Mouse (Mus musculus): ENCODE measurements at regions not wholly inside any gene's neighbourhood (a gene's known extent, or its start where the extent isn't known, plus 50 kb on each side); places are given as distances from the start of the nearest gene placed in this dataset.

GRCm38 (mm10) chr8:113383517-113383916 is 251.9 kb upstream of the Mon1b start:
- Histone ChIP-seq H3K9ac (ENCODE audit: insufficient read depth, low read depth) (no peak overlapping the region), H3K4me1 (ENCODE audit: control insufficient read depth in 1 of 2, insufficient read depth in 2 of 2) (no peaks in the 10 kb centered on the region), H3K79me2 (replicated peaks; ENCODE audit: control insufficient read depth, extremely low read depth, insufficient read depth, poor library complexity, severe bottlenecking) (no peaks in the 10 kb centered on the region), H3K27ac (ENCODE audit: insufficient read depth, low read depth) (no peak overlapping the region), H3K36me3 (replicated peaks in 1 of 2; ENCODE audit: control insufficient read depth in 1 of 2, insufficient read depth in 1 of 2, low read length in 1 of 2) (no peaks in the 10 kb centered on the region), H3K27me3 (replicated peaks) (no peaks in the 10 kb centered on the region), H3K4me2 (ENCODE audit: insufficient read depth, low read depth, poor library complexity, severe bottlenecking) (no peak overlapping the region), H3K9me3 (replicated peaks; ENCODE audit: low read length) (peaks cover 57% of the 10 kb centered on the region), H3K4me3 (replicated peaks in 1 of 3; ENCODE audit: low read depth in 2 of 3, low read length in 2 of 3, poor library complexity in 1 of 3) (no peak overlapping the region)
- TF ChIP-seq USF1 (IDR thresholded peaks at IDR 0.05; ENCODE audit: low read depth, low read length): no peak
- TF ChIP-seq BHLHE40 (IDR thresholded peaks at IDR 0.05; ENCODE audit: low read depth, low read length): no peak
- TF ChIP-seq CHD1 (IDR thresholded peaks at IDR 0.05; ENCODE audit: low read depth, low read length): no peak
- TF ChIP-seq MYC (IDR thresholded peaks at IDR 0.05; ENCODE audit: low read depth, low read length): no peak
- TF ChIP-seq EP300 (IDR thresholded peaks at IDR 0.05; ENCODE audit: low read length): no peak
- TF ChIP-seq RCOR1 (conservative IDR thresholded peaks at IDR 0.05; ENCODE audit: low read depth, low read length): no peak
- TF ChIP-seq POLR2AphosphoS2 (IDR thresholded peaks at IDR 0.05; ENCODE audit: low read depth, low read length): no peak
- no peak for TF ChIP-seq ELF1 (IDR thresholded peaks at IDR 0.05; ENCODE audit: low read depth, low read length)
- TF ChIP-seq KAT2A (IDR thresholded peaks at IDR 0.05; ENCODE audit: insufficient replicate concordance, low read length): no peak
- no peak for TF ChIP-seq POLR2A (IDR thresholded peaks at IDR 0.05; ENCODE audit: low read depth, low read length)
- DNase-seq (ENCODE audit: extremely low read depth): no peak
- in situ Hi-C loops (cut with MboI; ENCODE audit: low pct_ligation_motif_present, low pct_unique_long_range_greater_than_20kb, low sequenced_read_pairs) (no loop called here), dilution Hi-C loops (cut with MboI; ENCODE audit: extremely low pct_ligation_motif_present, extremely low pct_unique_long_range_greater_than_20kb, low sequenced_read_pairs) (no loop called here)

GRCm38 (mm10) chr8:113383974-113384373 is 251.4 kb upstream of the Mon1b start:
- Histone ChIP-seq H3K27me3 (replicated peaks) (no peaks in the 10 kb centered on the region), H3K79me2 (replicated peaks; ENCODE audit: control insufficient read depth, extremely low read depth, insufficient read depth, poor library complexity, severe bottlenecking) (no peaks in the 10 kb centered on the region), H3K27ac (ENCODE audit: insufficient read depth, low read depth) (no peak overlapping the region), H3K9me3 (replicated peaks; ENCODE audit: low read length) (peaks cover 54% of the 10 kb centered on the region), H3K4me3 (replicated peaks in 1 of 3; ENCODE audit: low read depth in 2 of 3, low read length in 2 of 3, poor library complexity in 1 of 3) (no peak overlapping the region), H3K4me1 (ENCODE audit: control insufficient read depth in 1 of 2, insufficient read depth in 2 of 2) (no peaks in the 10 kb centered on the region), H3K36me3 (replicated peaks in 1 of 2; ENCODE audit: control insufficient read depth in 1 of 2, insufficient read depth in 1 of 2, low read length in 1 of 2) (no peaks in the 10 kb centered on the region), H3K9ac (ENCODE audit: insufficient read depth, low read depth) (no peak overlapping the region), H3K4me2 (ENCODE audit: insufficient read depth, low read depth, poor library complexity, severe bottlenecking) (no peak overlapping the region)
- no peak for TF ChIP-seq NELFE (IDR thresholded peaks at IDR 0.05; ENCODE audit: low read depth, low read length)
- dilution Hi-C loops (cut with MboI; ENCODE audit: extremely low pct_ligation_motif_present, extremely low pct_unique_long_range_greater_than_20kb, low sequenced_read_pairs): no loop called here
- DNase-seq (ENCODE audit: extremely low read depth): no peak
- in situ Hi-C loops (cut with MboI; ENCODE audit: low pct_ligation_motif_present, low pct_unique_long_range_greater_than_20kb, low sequenced_read_pairs): no loop called here

GRCm38 (mm10) chr8:113389504-113389903 is 245.9 kb upstream of the Mon1b start:
- H3K4me2 ChIP-seq (ENCODE audit: insufficient read depth, low read depth, poor library complexity, severe bottlenecking): no peak overlapping the region
- no peak for TF ChIP-seq ETS1 (conservative IDR thresholded peaks at IDR 0.05; ENCODE audit: low read depth, low read length)
- no peak for TF ChIP-seq JUN (IDR thresholded peaks at IDR 0.05; ENCODE audit: insufficient read depth, low read depth, low read length)
- no peak for TF ChIP-seq ZKSCAN1 (IDR thresholded peaks at IDR 0.05; ENCODE audit: borderline replicate concordance, low read depth, low read length)
- no peak for TF ChIP-seq TCF12 (IDR thresholded peaks at IDR 0.05; ENCODE audit: low read depth, low read length)
- no peak for TF ChIP-seq ZMIZ1 (IDR thresholded peaks at IDR 0.05; ENCODE audit: low read depth, low read length)
- no peak for TF ChIP-seq UBTF (IDR thresholded peaks at IDR 0.05; ENCODE audit: low read depth, low read length)
- TF ChIP-seq SMC3 (IDR thresholded peaks at IDR 0.05; ENCODE audit: low read depth, low read length): no peak
- TF ChIP-seq RAD21 (IDR thresholded peaks at IDR 0.05; ENCODE audit: low read depth, low read length): no peak
- TF ChIP-seq MEF2A (IDR thresholded peaks at IDR 0.05; ENCODE audit: borderline replicate concordance, low read depth, low read length): no peak
- no peak for TF ChIP-seq USF2 (conservative IDR thresholded peaks at IDR 0.05; ENCODE audit: low read depth, low read length)
- no peak for TF ChIP-seq NELFE (IDR thresholded peaks at IDR 0.05; ENCODE audit: low read depth, low read length)
- no peak for TF ChIP-seq JUND (conservative IDR thresholded peaks at IDR 0.05; ENCODE audit: low read depth, low read length)
- TF ChIP-seq MXI1 (IDR thresholded peaks at IDR 0.05; ENCODE audit: low read depth, low read length): no peak
- no peak for TF ChIP-seq MAZ (IDR thresholded peaks at IDR 0.05; ENCODE audit: low read depth, low read length)
- no peak for TF ChIP-seq ELF1 (IDR thresholded peaks at IDR 0.05; ENCODE audit: low read depth, low read length)
- TF ChIP-seq NRF1 (IDR thresholded peaks at IDR 0.05; ENCODE audit: low read depth, low read length): no peak
- TF ChIP-seq USF1 (IDR thresholded peaks at IDR 0.05; ENCODE audit: low read depth, low read length): no peak
- TF ChIP-seq MAX (IDR thresholded peaks at IDR 0.05; ENCODE audit: low read length): no peak
- no peak overlapping the region for H3K4me3 ChIP-seq (replicated peaks in 1 of 3; ENCODE audit: low read depth in 2 of 3, low read length in 2 of 3, poor library complexity in 1 of 3)
- peaks cover 58% of the 10 kb centered on the region for H3K9me3 ChIP-seq (replicated peaks; ENCODE audit: low read length)
- H3K9ac ChIP-seq (ENCODE audit: insufficient read depth, low read depth): no peak overlapping the region
- H3K27me3 ChIP-seq (replicated peaks): no peaks in the 10 kb centered on the region
- no peaks in the 10 kb centered on the region for H3K79me2 ChIP-seq (replicated peaks; ENCODE audit: control insufficient read depth, extremely low read depth, insufficient read depth, poor library complexity, severe bottlenecking)
- in situ Hi-C loops (cut with MboI; ENCODE audit: low pct_ligation_motif_present, low pct_unique_long_range_greater_than_20kb, low sequenced_read_pairs): no loop called here
- dilution Hi-C loops (cut with MboI; ENCODE audit: extremely low pct_ligation_motif_present, extremely low pct_unique_long_range_greater_than_20kb, low sequenced_read_pairs): no loop called here
- no peaks in the 10 kb centered on the region for H3K36me3 ChIP-seq (replicated peaks in 1 of 2; ENCODE audit: control insufficient read depth in 1 of 2, insufficient read depth in 1 of 2, low read length in 1 of 2)
- no peaks in the 10 kb centered on the region for H3K4me1 ChIP-seq (ENCODE audit: control insufficient read depth in 1 of 2, insufficient read depth in 2 of 2)
- no peak overlapping the region for H3K27ac ChIP-seq (ENCODE audit: insufficient read depth, low read depth)
- DNase-seq (ENCODE audit: extremely low read depth): no peak

Measured in CH12.LX (cell line).